Mouse (Mus musculus): ENCODE data around the gene Rassf3.
A peak's percentile ranks its signal among the peaks of the same experiment; 100 is the strongest.

DNA sequence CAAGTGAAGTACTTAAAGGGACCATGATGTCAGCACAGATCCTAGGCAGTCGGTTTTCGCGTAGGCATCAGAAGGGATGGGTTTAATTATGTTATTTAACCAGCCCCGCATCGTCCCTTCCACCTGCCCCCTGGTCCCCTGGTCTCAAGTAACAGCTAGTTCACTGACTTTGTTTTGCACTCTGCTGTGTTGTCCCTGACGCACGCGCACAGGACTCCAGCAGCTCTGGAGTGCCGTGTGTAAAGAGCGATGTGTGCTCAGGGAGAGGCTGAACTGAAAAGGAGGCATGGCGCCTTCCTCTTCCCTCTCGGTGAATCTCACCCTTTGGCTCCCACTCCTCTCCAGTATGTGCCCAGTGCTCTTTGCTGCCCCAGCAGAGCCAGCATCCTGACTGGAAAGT, 102.1 kb downstream of the Rassf3 start:
- TF ChIP-seq CTCF (IDR thresholded peaks at IDR 0.05; ENCODE audit: control insufficient read depth, insufficient read depth, low read length) (peak; percentile 4; the same call in 1 of the 2 replicates), POLR2A (IDR thresholded peaks at IDR 0.05; ENCODE audit: borderline replicate concordance, control insufficient read depth, low read depth, low read length) (no peak)
